Mouse (Mus musculus) megakaryocyte, embryonic 14.5 days (primary cell): ENCODE data around the gene Sntb2.

ENCODE experiments used
- FLI1 ChIP-seq: IDR thresholded peaks from 2 replicates; pipeline ENCODE4 v1.6.1; 2012; ENCODE audit warnings: low read length, inconsistent platforms, mixed read lengths
- GATA1 ChIP-seq: IDR thresholded peaks from 3 replicates; pipeline ENCODE4 v1.6.1; 2012; ENCODE audit warnings: mixed read lengths, low read length, inconsistent platforms, borderline replicate concordance

DNA sequence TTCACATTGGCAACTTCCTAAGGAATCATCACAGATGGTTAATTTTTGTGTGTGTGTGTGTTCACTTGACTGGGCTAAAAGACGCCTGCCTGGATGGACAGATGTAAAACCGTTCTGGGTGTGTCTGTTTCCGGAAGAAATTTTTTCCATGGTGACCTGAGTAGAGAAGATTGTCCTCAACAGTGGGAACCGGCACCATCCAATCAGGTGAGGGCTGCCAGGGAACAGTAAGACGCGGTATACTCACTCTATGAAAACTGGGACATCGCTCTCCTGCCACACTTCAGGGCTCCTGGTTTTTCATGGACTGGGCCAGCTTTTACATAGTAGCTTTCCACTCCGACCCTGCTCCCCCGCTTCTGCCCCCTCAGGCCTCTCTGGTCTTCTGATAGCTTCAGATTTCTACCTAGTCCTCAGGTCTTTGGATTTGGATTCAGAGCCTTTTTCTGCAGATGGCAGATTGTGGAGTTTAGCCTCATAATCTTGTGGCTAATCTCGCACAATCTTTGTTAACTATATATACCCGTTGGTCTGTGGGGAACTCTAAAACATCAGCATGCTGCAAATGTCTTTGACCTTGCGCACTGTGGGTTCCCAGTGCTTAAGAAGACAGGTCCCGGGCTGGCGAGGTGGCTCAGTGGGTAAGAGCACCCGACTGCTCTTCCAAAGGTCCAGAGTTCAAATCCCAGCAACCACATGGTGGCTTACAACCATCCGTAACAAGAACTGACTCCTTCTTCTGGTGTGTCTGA is 1.1 kb upstream of the Sntb2 start:
- TF ChIP-seq FLI1, result no peak
- TF ChIP-seq GATA1, result no peak
